Mouse (Mus musculus) embryonic facial prominence, embryonic 14.5 days (tissue): ENCODE measurements around the gene Rundc3a. TPM values are rescaled to one million over a fixed set of nuclear protein-coding genes. Genes with fewer than 3 reads are reported as not detected.
"Not testable (repeated sequence)": the region's sequence is repeated elsewhere in the genome, so short reads cannot be mapped to it uniquely, and the experiment has no call there.

ENCODE experiments used
- ATAC-seq: fragments of 200-750 bp; cut with Nextera tagmentation; 2 replicates; pipeline ENCODE4 v1.8.0; 2017; ENCODE audit warnings: low read depth, moderate number of reproducible peaks, moderate TSS enrichment
- DNase-seq: peaks from one replicate; pipeline ENCODE4 v3.0.0-alpha.2; 2015; ENCODE audit warnings: low spot score
- H3K27ac ChIP-seq: fragments of 300-500 bp; sonication (generic); replicated peaks from 2 replicates; pipeline ENCODE4 v1.5.1; 2014; ENCODE audit warnings: low read depth, mild to moderate bottlenecking, low read length, moderate library complexity
- H3K27me3 ChIP-seq: fragments of 300-500 bp; sonication (generic); replicated peaks from 2 replicates; pipeline ENCODE4 v1.6.1; 2014; ENCODE audit warnings: low read length; ENCODE audit not compliant: control insufficient read depth, insufficient read depth
- H3K36me3 ChIP-seq: fragments of 300-500 bp; sonication (generic); 2 replicates; pipeline ENCODE4 v1.6.1; 2014; ENCODE audit warnings: low read length, mixed read lengths; ENCODE audit not compliant: control insufficient read depth, insufficient read depth
- H3K4me1 ChIP-seq: fragments of 300-500 bp; sonication (generic); 2 replicates; pipeline ENCODE4 v1.6.1; 2014; ENCODE audit warnings: antibody characterized with exemption, low read length; ENCODE audit not compliant: control insufficient read depth, insufficient read depth
- H3K4me2 ChIP-seq: fragments of 300-500 bp; sonication (generic); 2 replicates; pipeline ENCODE4 v1.6.1; 2014; ENCODE audit warnings: low read depth, mild to moderate bottlenecking, low read length, moderate library complexity, mixed read lengths
- H3K4me3 ChIP-seq: fragments of 300-500 bp; sonication (generic); 2 replicates; pipeline ENCODE4 v1.5.1; 2014; ENCODE audit warnings: low read depth, mild to moderate bottlenecking, low read length
- H3K9ac ChIP-seq: fragments of 300-500 bp; sonication (generic); 2 replicates; pipeline ENCODE4 v1.6.1; 2014; ENCODE audit warnings: low read depth, mild to moderate bottlenecking, low read length, moderate library complexity, mixed read lengths
- H3K9me3 ChIP-seq: fragments of 300-500 bp; sonication (generic); 2 replicates; pipeline ENCODE4 v1.6.1; 2016; ENCODE audit warnings: low read length; ENCODE audit not compliant: control insufficient read depth
- WGBS: fragments of 180-500 bp; shearing (Covaris S2); extraction: QIAGEN DNeasy Blood & Tissue Kit; methylation state at CpG from one replicate; pipeline ENCODE4 v1.1.7; 2014; 5-methylcytosine and 5-hydroxymethylcytosine counted together
- polyA plus RNA-seq: library from polyadenylated mRNA; unstranded; fragments of >200 nt; fragmentation: Nextera tagmentation; extraction: Ambion mirVana; gene quantifications from 2 replicates; pipeline ENCODE4 v1.2.1, GENCODE M21; 2014

The Rundc3a gene
- polyA plus RNA-seq, 1 experiment from 2014 or later, result 7.1 TPM

DNA sequence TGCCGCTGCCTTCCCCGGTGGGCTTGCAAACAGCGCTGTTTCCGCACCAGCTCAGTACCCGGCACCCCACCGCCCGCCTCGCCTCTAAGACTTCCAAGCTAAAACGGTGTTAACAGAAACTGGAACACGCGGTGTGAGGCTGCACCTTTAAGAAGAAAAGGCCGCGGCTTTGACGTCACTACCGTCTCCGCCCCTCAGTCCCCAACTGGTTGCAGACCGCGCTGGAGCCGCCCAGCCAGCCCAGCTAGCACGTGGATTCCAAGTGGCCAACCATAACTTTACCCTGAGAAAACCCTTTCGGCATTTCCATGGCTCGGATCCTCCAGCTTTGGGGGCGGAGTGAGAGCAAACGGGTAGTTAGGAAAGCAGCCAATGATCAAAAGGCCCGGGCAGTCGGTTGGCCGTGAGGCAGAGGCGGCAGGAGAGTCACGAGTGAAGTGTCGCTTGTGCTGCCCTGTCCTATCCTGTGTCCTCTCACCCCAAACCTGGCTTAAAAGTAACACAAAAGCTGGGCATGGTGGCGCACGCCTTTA is 15.2 kb downstream of the Rundc3a start:
- Histone ChIP-seq H3K9me3 (no peaks in the 10 kb centered on the region), H3K4me2 (peak overlapping the region; percentile 98), H3K36me3 (peaks cover 14% of the 10 kb centered on the region), H3K27ac (peak overlapping the region; percentile 87), H3K4me3 (peak overlapping the region; percentile 82), H3K4me1 (peaks cover 12% of the 10 kb centered on the region), H3K9ac (peak overlapping the region; percentile 89), H3K27me3 (no peaks in the 10 kb centered on the region)
- ATAC-seq (peak; percentile 95), DNase-seq (peak; percentile 100)
- under 1% methylated on average over 32 of the region's 32 CpGs for WGBS

DNA sequence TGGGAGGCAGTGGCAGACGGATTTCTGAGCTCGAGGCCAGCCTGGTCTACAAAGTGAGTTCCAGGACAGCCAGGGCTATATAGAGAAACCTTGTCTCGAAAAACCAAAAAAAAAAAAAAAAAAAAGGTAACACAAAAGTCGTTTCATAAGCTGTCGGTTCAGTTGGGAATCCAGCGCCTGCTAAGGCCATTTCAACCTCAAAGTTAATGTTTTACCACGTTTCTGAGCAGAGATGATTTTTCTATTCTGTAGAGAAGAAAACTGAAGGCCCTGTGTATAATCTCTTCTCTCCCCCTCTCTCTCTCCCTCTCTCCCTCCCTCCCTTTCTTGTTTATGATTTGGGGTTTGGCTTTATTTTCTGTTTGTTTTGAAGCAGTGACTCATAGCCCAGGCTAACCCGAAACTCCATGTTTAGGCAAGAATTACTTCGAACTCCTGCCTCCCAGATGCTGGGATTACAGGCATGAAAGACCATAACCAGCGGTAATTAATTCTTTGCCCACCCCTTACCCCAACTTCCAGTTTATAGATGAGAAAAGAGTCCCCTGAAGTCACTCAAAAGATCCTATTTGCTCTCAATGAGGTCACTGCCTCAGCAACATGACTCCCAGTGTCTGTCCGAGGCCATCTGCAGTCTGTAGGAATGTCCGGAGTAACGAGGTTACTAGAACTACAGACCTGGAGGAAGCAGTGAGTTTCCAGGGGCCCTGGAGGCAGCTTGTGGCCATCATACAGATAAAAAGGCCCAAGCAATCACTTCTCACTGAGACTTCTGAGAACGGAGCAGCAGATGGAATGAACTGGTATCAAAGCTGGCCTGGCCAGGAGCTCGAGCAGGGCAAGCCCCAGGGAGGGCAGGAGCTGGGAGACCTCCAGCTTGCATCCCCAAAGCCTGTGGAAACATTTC is 15.9 kb downstream of the Rundc3a start:
- Histone ChIP-seq H3K36me3 (peaks cover 7% of the 10 kb centered on the region), H3K4me3 (peak overlapping the region; percentile 82), H3K4me1 (peaks cover 12% of the 10 kb centered on the region), H3K4me2 (peak overlapping the region; percentile 98), H3K27ac (peak overlapping the region; percentile 87), H3K27me3 (no peaks in the 10 kb centered on the region), H3K9ac (peak overlapping the region; percentile 42), H3K9me3 (no peaks in the 10 kb centered on the region)
- 37% methylated on average over 15 of the region's 15 CpGs for WGBS
- no peak for DNase-seq
- no peak for ATAC-seq

DNA sequence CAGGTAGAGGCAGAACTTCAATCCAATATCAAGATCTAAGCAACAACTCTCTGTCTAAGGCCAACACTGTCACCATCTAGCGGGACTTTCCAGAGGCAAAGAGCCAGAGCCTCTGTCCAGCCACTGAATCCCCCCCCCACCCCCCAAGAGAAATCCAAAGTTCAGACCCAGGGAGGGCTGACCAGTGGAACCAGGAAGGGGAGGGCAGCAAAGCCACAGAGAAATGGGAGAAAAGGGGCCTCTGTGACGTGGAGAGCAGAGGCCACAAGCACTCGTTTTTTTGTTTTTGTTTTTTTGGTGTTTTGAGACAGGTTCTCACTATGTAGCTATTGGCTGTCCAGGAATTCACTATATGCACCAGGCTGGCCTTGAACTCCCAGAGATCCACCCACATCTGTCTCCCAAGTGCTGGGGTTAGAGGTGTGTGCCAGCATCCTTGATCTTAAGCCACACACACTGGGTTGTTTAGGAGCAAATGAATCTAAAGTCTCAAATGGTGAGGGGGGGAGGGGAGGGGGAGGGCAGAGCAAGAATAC is 16.7 kb downstream of the Rundc3a start:
- no peak overlapping the region for H3K4me2 ChIP-seq
- H3K9me3 ChIP-seq, result no peaks in the 10 kb centered on the region
- no peaks in the 10 kb centered on the region for H3K27me3 ChIP-seq
- H3K4me3 ChIP-seq, result no peak overlapping the region
- peaks cover 12% of the 10 kb centered on the region for H3K4me1 ChIP-seq
- WGBS, result 79% methylated on average over 3 of the region's 3 CpGs
- no peak for ATAC-seq
- H3K9ac ChIP-seq, result no peak overlapping the region
- DNase-seq, result no peak
- H3K36me3 ChIP-seq, result no peaks in the 10 kb centered on the region
- no peak overlapping the region for H3K27ac ChIP-seq

DNA sequence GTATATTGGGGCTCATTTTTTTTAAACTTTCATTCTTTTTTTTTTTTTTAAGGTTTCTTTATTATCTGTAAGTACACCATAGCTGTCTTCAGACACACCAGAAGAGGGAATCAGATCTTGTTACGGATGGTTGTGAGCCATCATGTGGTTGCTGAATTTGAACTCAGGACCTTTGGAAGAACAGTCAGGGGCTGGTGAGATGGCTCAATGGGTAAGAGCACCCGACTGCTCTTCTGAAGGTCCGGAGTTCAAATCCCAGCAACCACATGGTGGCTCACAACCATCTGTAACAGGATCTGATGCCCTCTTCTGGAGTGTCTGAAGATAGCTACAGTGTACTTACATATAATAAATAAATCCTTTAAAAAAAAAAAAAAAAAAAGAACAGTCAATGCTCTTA is 17.1 kb downstream of the Rundc3a start:
- H3K4me2 ChIP-seq, H3K9me3 ChIP-seq, ATAC-seq, H3K36me3 ChIP-seq, H3K27me3 ChIP-seq, H3K9ac ChIP-seq, H3K27ac ChIP-seq, H3K4me3 ChIP-seq, DNase-seq: not testable (repeated sequence)
- peaks cover 12% of the 10 kb centered on the region for H3K4me1 ChIP-seq
- 96% methylated on average over 3 of the region's 3 CpGs for WGBS

DNA sequence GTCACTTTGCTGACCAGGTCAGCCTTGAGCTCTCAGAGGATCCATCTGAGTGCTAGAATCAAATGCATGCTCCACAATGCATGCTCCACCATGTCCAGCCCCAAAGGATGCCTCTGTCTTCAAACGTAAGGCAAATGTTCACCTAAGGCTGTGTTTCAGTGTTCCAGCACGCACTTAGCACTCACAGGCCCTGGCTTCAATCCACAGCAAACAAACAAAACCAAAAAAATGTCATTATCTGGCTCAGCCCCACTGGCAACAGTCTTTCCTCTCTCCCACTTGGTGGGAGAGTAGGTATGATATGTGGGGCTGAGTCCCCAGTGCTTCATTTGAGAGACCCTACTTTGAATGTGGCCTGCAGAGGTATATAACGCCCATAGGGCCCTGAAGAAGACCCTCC is 17.9 kb downstream of the Rundc3a start:
- no peak overlapping the region for H3K27ac ChIP-seq

DNA sequence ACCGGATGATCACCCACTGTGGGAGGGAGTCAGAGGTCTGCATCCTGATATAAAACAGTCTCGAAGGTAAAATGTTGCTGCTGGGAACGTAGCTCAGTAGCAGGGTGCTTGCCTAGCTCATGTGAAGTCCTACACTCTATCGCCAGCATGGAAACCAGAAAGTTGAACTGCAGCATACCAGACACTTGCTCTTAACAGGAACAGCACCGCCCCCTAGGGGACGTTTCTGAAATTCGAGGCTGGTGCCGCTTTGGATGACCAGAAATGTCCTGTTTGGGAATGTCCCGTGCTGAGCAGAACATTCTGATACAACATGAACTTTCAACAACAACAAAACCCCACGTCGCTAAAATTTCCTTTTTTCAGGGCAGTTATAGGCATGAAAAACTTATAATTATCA is 18.5 kb downstream of the Rundc3a start:
- no peaks in the 10 kb centered on the region for H3K27me3 ChIP-seq
- no peak overlapping the region for H3K27ac ChIP-seq
- H3K4me1 ChIP-seq, result no peaks in the 10 kb centered on the region
- peak; percentile 13; the same call in 1 of the 2 replicates for ATAC-seq
- 6% methylated on average over 11 of the region's 11 CpGs for WGBS
- no peak overlapping the region for H3K4me2 ChIP-seq
- no peaks in the 10 kb centered on the region for H3K9me3 ChIP-seq
- DNase-seq, result peak; percentile 96
- no peak overlapping the region for H3K4me3 ChIP-seq
- no peak overlapping the region for H3K9ac ChIP-seq
- no peaks in the 10 kb centered on the region for H3K36me3 ChIP-seq

More for the DNA sequence above, 17.9 kb downstream of the Rundc3a start:
- peaks cover 5% of the 10 kb centered on the region; the same call in 1 of the 2 replicates for H3K4me1 ChIP-seq
- H3K9me3 ChIP-seq, result no peaks in the 10 kb centered on the region
- no peak overlapping the region for H3K4me3 ChIP-seq
- no peak overlapping the region for H3K9ac ChIP-seq
- H3K27me3 ChIP-seq, result no peaks in the 10 kb centered on the region
- WGBS, result 74% methylated on average over 3 of the region's 3 CpGs
- no peak overlapping the region for H3K4me2 ChIP-seq
- DNase-seq (no peak), ATAC-seq (no peak)
- no peaks in the 10 kb centered on the region for H3K36me3 ChIP-seq

DNA sequence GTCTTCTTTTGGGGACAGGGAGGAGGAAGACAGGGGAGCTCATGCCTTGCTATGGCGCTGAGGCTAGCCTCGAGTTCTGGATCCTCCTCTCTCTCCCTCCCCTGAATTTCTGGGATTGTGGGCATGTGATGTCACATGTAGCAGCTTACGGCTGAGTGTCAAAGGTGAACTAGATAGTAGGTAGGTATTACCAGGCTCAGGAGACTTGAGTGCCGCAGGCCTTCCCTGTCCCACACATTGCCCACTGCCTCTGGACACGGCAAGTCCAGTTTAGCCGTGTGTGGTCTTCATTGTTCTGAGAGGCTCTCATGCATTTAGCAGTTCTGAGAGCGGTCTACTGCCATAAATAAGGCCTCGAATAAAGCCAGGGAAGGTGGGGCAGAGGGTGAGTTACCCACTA is 19.9 kb downstream of the Rundc3a start:
- Histone ChIP-seq H3K36me3 (no peaks in the 10 kb centered on the region), H3K4me1 (no peaks in the 10 kb centered on the region), H3K27me3 (no peaks in the 10 kb centered on the region), H3K9ac (no peak overlapping the region), H3K4me3 (no peak overlapping the region), H3K9me3 (no peaks in the 10 kb centered on the region), H3K4me2 (no peak overlapping the region), H3K27ac (no peak overlapping the region)
- WGBS, result 79% methylated on average over 8 of the region's 8 CpGs
- DNase-seq (no peak), ATAC-seq (no peak)

DNA sequence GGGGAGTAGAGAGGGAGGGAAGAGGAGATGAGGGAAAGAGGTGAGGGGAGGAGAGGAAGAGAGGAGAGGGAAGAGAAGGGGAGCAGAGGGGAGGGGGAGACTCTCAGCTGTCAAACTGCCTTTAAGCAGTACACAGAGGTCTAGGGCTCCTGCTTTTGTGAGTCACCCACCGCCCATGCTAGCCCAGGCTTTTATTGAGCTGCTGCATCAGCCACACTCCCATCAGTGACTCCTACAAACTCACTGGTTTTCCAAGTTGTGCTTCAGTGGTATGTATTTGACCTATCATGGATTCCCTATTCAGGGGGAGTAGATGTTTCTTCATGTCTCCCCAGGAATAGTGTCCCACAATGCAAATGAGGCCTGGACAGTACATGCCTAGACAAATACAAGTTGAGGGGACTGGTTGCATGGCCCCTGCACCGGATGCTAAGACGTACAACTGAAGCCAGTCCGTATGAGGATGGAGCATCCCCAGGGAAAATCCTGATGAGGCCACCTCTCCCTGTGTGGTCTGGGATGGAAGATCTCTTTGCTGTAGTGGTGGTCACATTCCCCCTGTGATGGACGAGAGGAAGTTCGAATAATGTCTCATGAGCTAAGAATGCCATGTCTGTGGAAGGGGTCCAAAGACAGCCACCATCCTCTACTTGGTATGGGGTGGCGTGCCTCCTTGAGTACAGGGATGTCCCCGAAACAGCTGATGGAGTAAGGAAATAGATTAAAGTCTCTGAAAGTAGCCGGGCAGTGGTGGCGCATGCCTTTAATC is 22.0 kb downstream of the Rundc3a start:
- H3K4me1 ChIP-seq, result no peaks in the 10 kb centered on the region
- no peak for DNase-seq
- H3K4me2 ChIP-seq, result no peak overlapping the region
- no peaks in the 10 kb centered on the region for H3K27me3 ChIP-seq
- H3K36me3 ChIP-seq, result no peaks in the 10 kb centered on the region
- H3K27ac ChIP-seq, result no peak overlapping the region
- H3K9ac ChIP-seq, result no peak overlapping the region; the same call in 1 of the 2 replicates
- WGBS, result 65% methylated on average over 10 of the region's 10 CpGs
- no peaks in the 10 kb centered on the region for H3K9me3 ChIP-seq
- H3K4me3 ChIP-seq, result no peak overlapping the region
- no peak for ATAC-seq
